In genomic region chr17:42876001-42876903, GRCm38 (mm10) we compare ENCODE assay signal across 8 mouse cellular contexts. TPM values are rescaled to one million over a fixed set of nuclear protein-coding genes. Genes with fewer than 3 reads are reported as not detected.
DNase-seq lines count a peak whose midpoint lies in the region; ATAC-seq and TF ChIP-seq lines count a peak whose summit lies in the region.

Gene Cd2ap (minus strand): TSS chr17:42876665.

- WGBS in forebrain, embryonic 12.5 days: under 1% methylated on average over 61 of the region's 94 CpGs
- under 1% methylated on average over 75 of the region's 94 CpGs for WGBS in heart, postnatal 0 days
- WGBS in large intestine, adult 2 months: under 1% methylated on average over 92 of the region's 94 CpGs
- WGBS in liver, postnatal 0 days (ENCODE audit: insufficient replicate concordance): under 1% methylated on average over 76 of the region's 94 CpGs
- under 1% methylated on average over 62 of the region's 94 CpGs for WGBS in neural tube, embryonic 14.5 days

- H3K4me1 ChIP-seq in CH12.LX (ENCODE audit: control insufficient read depth in 1 of 2, insufficient read depth in 2 of 2): peaks cover 0 to 21% of the 10 kb centered on the region in 2 experiments; a peak in 2 of 4 replicates
- H3K4me1 ChIP-seq in forebrain, embryonic 12.5 days: peaks cover 10% of the 10 kb centered on the region
- H3K4me1 ChIP-seq in heart, postnatal 0 days (ENCODE audit: control insufficient read depth, insufficient read depth): peaks cover 18% of the 10 kb centered on the region
- H3K4me1 ChIP-seq in liver, postnatal 0 days (ENCODE audit: insufficient read depth): peaks cover 7% of the 10 kb centered on the region
- peaks cover 6% of the 10 kb centered on the region; the same call in 1 of the 2 replicates for H3K4me1 ChIP-seq in neural tube, embryonic 14.5 days (ENCODE audit: control insufficient read depth, insufficient read depth, low read length)

- in situ Hi-C loops in CH12.LX (cut with MboI; ENCODE audit: low pct_ligation_motif_present, low pct_unique_long_range_greater_than_20kb, low sequenced_read_pairs): no loop called here

- TF ChIP-seq CTCF in CH12.LX (conservative IDR thresholded peaks at IDR 0.05 in 1 of 2, IDR thresholded peaks at IDR 0.05 in 1 of 2; ENCODE audit: low read depth in 2 of 2, low read length in 2 of 2): no peak
- no peak for TF ChIP-seq CTCF in heart, postnatal 0 days (IDR thresholded peaks at IDR 0.05; ENCODE audit: low read depth)
- no peak for TF ChIP-seq CTCF in liver, postnatal 0 days (IDR thresholded peaks at IDR 0.05; ENCODE audit: low read depth)

- dilution Hi-C loops in CH12.LX (cut with MboI; ENCODE audit: extremely low pct_ligation_motif_present, extremely low pct_unique_long_range_greater_than_20kb, low sequenced_read_pairs): no loop called here

- ATAC-seq in forebrain, embryonic 12.5 days (ENCODE audit: low FRiP score): peak; percentile 97
- peak; percentile 93 for ATAC-seq in heart, postnatal 0 days (ENCODE audit: insufficient read depth, low read depth)
- ATAC-seq in liver, postnatal 0 days: peak; percentile 95
- ATAC-seq in neural tube, embryonic 14.5 days (ENCODE audit: low read depth): peak; percentile 98

- H3K4me3 ChIP-seq in CH12.LX (replicated peaks in 1 of 3; ENCODE audit: low read depth in 2 of 3, low read length in 2 of 3, poor library complexity in 1 of 3): peak within 1 kb of the TSS; percentile 80 to 92 (median 90)
- peak within 1 kb of the TSS; percentile 84 for H3K4me3 ChIP-seq in forebrain, embryonic 12.5 days (replicated peaks)
- H3K4me3 ChIP-seq in heart, postnatal 0 days (ENCODE audit: low read depth, low read length): peak within 1 kb of the TSS; percentile 88
- H3K4me3 ChIP-seq in liver, postnatal 0 days (ENCODE audit: low read depth, low read length): peak within 1 kb of the TSS; percentile 87
- H3K4me3 ChIP-seq in neural tube, embryonic 14.5 days (ENCODE audit: low read depth, low read length): peak within 1 kb of the TSS; percentile 87

- no peaks in the 10 kb centered on the region for H3K9me3 ChIP-seq in CH12.LX (replicated peaks; ENCODE audit: low read length)
- no peaks in the 10 kb centered on the region for H3K9me3 ChIP-seq in forebrain, embryonic 12.5 days
- no peaks in the 10 kb centered on the region for H3K9me3 ChIP-seq in heart, postnatal 0 days (replicated peaks; ENCODE audit: control insufficient read depth, low read length)
- no peaks in the 10 kb centered on the region for H3K9me3 ChIP-seq in liver, postnatal 0 days (ENCODE audit: low read length)
- no peaks in the 10 kb centered on the region for H3K9me3 ChIP-seq in neural tube, embryonic 14.5 days (ENCODE audit: control insufficient read depth, low read length)

- TF ChIP-seq POLR2A in CH12.LX (IDR thresholded peaks at IDR 0.05; ENCODE audit: low read depth, low read length): peak; percentile 96

- TF ChIP-seq RAD21 in CH12.LX (IDR thresholded peaks at IDR 0.05; ENCODE audit: low read depth, low read length): no peak

- DNase-seq in CH12.LX (ENCODE audit: extremely low read depth): peak; percentile 92
- peak; percentile 83 for DNase-seq in c-Kit-positive CD71-positive TER-119-negative erythroid progenitor cells, embryonic 14.5 days (ENCODE audit: low read depth)
- peak; percentile 91 for DNase-seq in heart, postnatal 0 days (ENCODE audit: low spot score)
- no peak for DNase-seq in large intestine, adult 2 months (ENCODE audit: low read depth, low spot score)
- peak; percentile 98 for DNase-seq in liver, postnatal 0 days
- DNase-seq in testis, postnatal 10 days (ENCODE audit: low spot score): peak; percentile 100

- H3K9ac ChIP-seq in CH12.LX (ENCODE audit: insufficient read depth, low read depth): peak within 1 kb of the TSS; percentile 89
- peak within 1 kb of the TSS; percentile 91 for H3K9ac ChIP-seq in forebrain, embryonic 12.5 days
- H3K9ac ChIP-seq in heart, postnatal 0 days (replicated peaks; ENCODE audit: low read depth, low read length): peak within 1 kb of the TSS; percentile 99
- H3K9ac ChIP-seq in liver, postnatal 0 days (replicated peaks): peak within 1 kb of the TSS; percentile 91
- peak within 1 kb of the TSS; percentile 98 for H3K9ac ChIP-seq in neural tube, embryonic 14.5 days (replicated peaks; ENCODE audit: low read depth, low read length)

- H3K36me3 ChIP-seq in CH12.LX (replicated peaks in 1 of 2; ENCODE audit: control insufficient read depth in 1 of 2, insufficient read depth in 1 of 2, low read length in 1 of 2): peaks cover 0 to 3% of the 10 kb centered on the region in 2 experiments
- no peaks in the 10 kb centered on the region for H3K36me3 ChIP-seq in forebrain, embryonic 12.5 days (replicated peaks)
- no peaks in the 10 kb centered on the region for H3K36me3 ChIP-seq in heart, postnatal 0 days (replicated peaks; ENCODE audit: control insufficient read depth, insufficient read depth, low read length)
- no peaks in the 10 kb centered on the region for H3K36me3 ChIP-seq in liver, postnatal 0 days (replicated peaks; ENCODE audit: insufficient read depth, low read length)
- no peaks in the 10 kb centered on the region for H3K36me3 ChIP-seq in neural tube, embryonic 14.5 days (ENCODE audit: control insufficient read depth, insufficient read depth, low read length)

- peak within 1 kb of the TSS; percentile 95 for H3K4me2 ChIP-seq in CH12.LX (ENCODE audit: insufficient read depth, low read depth, poor library complexity, severe bottlenecking)
- peak within 1 kb of the TSS; percentile 80 for H3K4me2 ChIP-seq in forebrain, embryonic 12.5 days
- H3K4me2 ChIP-seq in heart, postnatal 0 days (ENCODE audit: low read depth, low read length): peak within 1 kb of the TSS; percentile 94
- peak within 1 kb of the TSS; percentile 98 for H3K4me2 ChIP-seq in liver, postnatal 0 days (ENCODE audit: low read depth, low read length)
- H3K4me2 ChIP-seq in neural tube, embryonic 14.5 days (ENCODE audit: low read depth, low read length): peak within 1 kb of the TSS; percentile 95

- H3K27me3 ChIP-seq in CH12.LX (replicated peaks): no peaks in the 10 kb centered on the region
- H3K27me3 ChIP-seq in forebrain, embryonic 12.5 days: no peaks in the 10 kb centered on the region
- no peaks in the 10 kb centered on the region for H3K27me3 ChIP-seq in heart, postnatal 0 days (ENCODE audit: control insufficient read depth, insufficient read depth, low read length)
- H3K27me3 ChIP-seq in liver, postnatal 0 days (ENCODE audit: insufficient read depth, low read length): no peaks in the 10 kb centered on the region
- H3K27me3 ChIP-seq in neural tube, embryonic 14.5 days (ENCODE audit: control insufficient read depth, insufficient read depth, low read length): no peaks in the 10 kb centered on the region

- H3K27ac ChIP-seq in CH12.LX (ENCODE audit: insufficient read depth, low read depth): peak within 1 kb of the TSS; percentile 42
- H3K27ac ChIP-seq in forebrain, embryonic 12.5 days: peak within 1 kb of the TSS; percentile 91
- H3K27ac ChIP-seq in heart, postnatal 0 days (ENCODE audit: low read depth): peak within 1 kb of the TSS; percentile 99
- H3K27ac ChIP-seq in liver, postnatal 0 days (ENCODE audit: low read depth): peak within 1 kb of the TSS; percentile 93
- peak within 1 kb of the TSS; percentile 93 for H3K27ac ChIP-seq in neural tube, embryonic 14.5 days (ENCODE audit: low read depth, low read length)

- H3K79me2 ChIP-seq in CH12.LX (replicated peaks; ENCODE audit: control insufficient read depth, extremely low read depth, insufficient read depth, poor library complexity, severe bottlenecking): peaks cover 38% of the 10 kb centered on the region

- no peak for TF ChIP-seq EP300 in CH12.LX (IDR thresholded peaks at IDR 0.05; ENCODE audit: low read length)
- peak; percentile 64; the same call in 1 of the 2 replicates for TF ChIP-seq EP300 in heart, postnatal 0 days (IDR thresholded peaks at IDR 0.05; ENCODE audit: low read depth)
- no peak for TF ChIP-seq EP300 in liver, postnatal 0 days (IDR thresholded peaks at IDR 0.05; ENCODE audit: low read depth)

TF ChIP-seq in CH12.LX, 34 proteins besides CTCF, POLR2A, EP300 and RAD21 (continues in another document):
- TF ChIP-seq UBTF (IDR thresholded peaks at IDR 0.05; ENCODE audit: low read depth, low read length) (no peak; the same call in 1 of the 2 replicates), MAX (IDR thresholded peaks at IDR 0.05; ENCODE audit: low read length) (peak; percentile 38; the same call in 1 of the 2 replicates), NELFE (IDR thresholded peaks at IDR 0.05; ENCODE audit: low read depth, low read length) (peak; percentile 94), PAX5 (IDR thresholded peaks at IDR 0.05; ENCODE audit: low read length) (no peak), BHLHE40 (IDR thresholded peaks at IDR 0.05; ENCODE audit: low read depth, low read length) (0 out of 2 replicates have a peak, but pooled peaks have one; percentile 21), JUN (IDR thresholded peaks at IDR 0.05; ENCODE audit: insufficient read depth, low read depth, low read length) (no peak), ETS1 (conservative IDR thresholded peaks at IDR 0.05; ENCODE audit: low read depth, low read length) (no peak; the same call in 1 of the 2 replicates), HCFC1 (IDR thresholded peaks at IDR 0.05; ENCODE audit: low read depth, low read length) (peak; percentile 55), ZMIZ1 (IDR thresholded peaks at IDR 0.05; ENCODE audit: low read depth, low read length) (peak; percentile 89), MXI1 (IDR thresholded peaks at IDR 0.05; ENCODE audit: low read depth, low read length) (peak; percentile 50; the same call in 1 of the 2 replicates), TCF12 (IDR thresholded peaks at IDR 0.05; ENCODE audit: low read depth, low read length) (peak; percentile 94), SIN3A (IDR thresholded peaks at IDR 0.05; ENCODE audit: low read length) (peak; percentile 31; the same call in 1 of the 2 replicates), CHD1 (IDR thresholded peaks at IDR 0.05; ENCODE audit: low read depth, low read length) (no peak), USF2 (conservative IDR thresholded peaks at IDR 0.05; ENCODE audit: low read depth, low read length) (no peak), ZKSCAN1 (IDR thresholded peaks at IDR 0.05; ENCODE audit: borderline replicate concordance, low read depth, low read length) (no peak), E2F4 (IDR thresholded peaks at IDR 0.05; ENCODE audit: insufficient replicate concordance, low read depth, low read length) (no peak)

RNA-seq across cellular contexts. Expression of gene Cd2ap, which starts in this region (rescaled TPM):
- total RNA-seq in CH12.LX (2012; rRNA removed): 18.8 and 19.9 TPM in 2 replicates
- 26.1 and 28.8 TPM in 2 replicates for total RNA-seq in CH12.LX (2014; rRNA removed)
- polyA plus RNA-seq in CH12.LX (2012; ENCODE audit: insufficient read length, low read depth): 36.3 and 36.8 TPM in 2 replicates
- polyA plus RNA-seq in forebrain, embryonic 12.5 days (2016; fragmentation: Nextera tagmentation; extraction: Ambion mirVana): 10.7 and 14.2 TPM in 2 replicates
- total RNA-seq in heart, postnatal 0 days (2014; rRNA removed; ENCODE audit: low replicate concordance): 20.2 and 24.3 TPM in 2 replicates
- 11.2 and 11.6 TPM in 2 replicates for polyA plus RNA-seq in heart, postnatal 0 days (2015; fragmentation: Nextera tagmentation; extraction: Ambion mirVana)
- polyA plus RNA-seq in large intestine, adult 2 months (2012; rRNA removed): 14.9 and 20.6 TPM in 2 replicates
- 8.9 and 9.2 TPM in 2 replicates for polyA plus RNA-seq in liver, postnatal 0 days (2015; fragmentation: Nextera tagmentation; extraction: Ambion mirVana)
- polyA plus RNA-seq in neural tube, embryonic 14.5 days (2014; fragmentation: Nextera tagmentation; extraction: Ambion mirVana): 13.4 and 13.7 TPM in 2 replicates

Comparison
In these comparisons a context has a peak if more than half of its experiments do, and no peak if none do; other contexts are left out.
1. H3K27ac ChIP-seq: peak in every context shown above with its lines; median percentile 99 in heart, postnatal 0 days; 93 in liver, postnatal 0 days; 93 in neural tube, embryonic 14.5 days; 91 in forebrain, embryonic 12.5 days; 42 in CH12.LX.